Mouse (Mus musculus) erythroblast, embryonic 14.5 days (primary cell): Measurements from ENCODE around the gene Ciz1.

ENCODE experiments used
- GATA1 ChIP-seq: IDR thresholded peaks from 2 replicates; pipeline ENCODE4 v1.6.1; 2012; ENCODE audit warnings: low read length, inconsistent platforms, mixed read lengths
- TAL1 ChIP-seq: IDR thresholded peaks from 3 replicates; pipeline ENCODE4 v1.6.1; 2012; ENCODE audit warnings: low read length, inconsistent platforms, mixed read lengths

GRCm38 (mm10) chr2:32416556-32416955, 64.4 kb downstream of the Ciz1 start:
- no peak for TF ChIP-seq GATA1
- TF ChIP-seq TAL1: no peak
